Mouse (Mus musculus) limb, embryonic 10.5 days (tissue): ENCODE data around the gene Prpf8. TPM values are rescaled to one million over a fixed set of nuclear protein-coding genes. Genes with fewer than 3 reads are reported as not detected.
"Not testable (repeated sequence)": the region's sequence is repeated elsewhere in the genome, so short reads cannot be mapped to it uniquely, and the experiment has no call there.

Experiments
- DNase-seq: peaks from one replicate; pipeline ENCODE4 v3.0.0-alpha.2; 2017; ENCODE audit warnings: low spot score
- H3K27ac ChIP-seq: fragments of 300-500 bp; sonication (generic); 2 replicates; pipeline ENCODE4 v1.5.1; 2016; ENCODE audit warnings: mild to moderate bottlenecking
- H3K27me3 ChIP-seq: fragments of 300-500 bp; sonication (generic); 2 replicates; pipeline ENCODE4 v1.6.1; 2016; ENCODE audit warnings: low read depth, mild to moderate bottlenecking; ENCODE audit not compliant: poor library complexity, severe bottlenecking
- H3K36me3 ChIP-seq: fragments of 300-500 bp; sonication (generic); 2 replicates; pipeline ENCODE4 v1.6.1; 2016; ENCODE audit warnings: mild to moderate bottlenecking, moderate library complexity
- H3K4me1 ChIP-seq: fragments of 300-500 bp; sonication (generic); 2 replicates; pipeline ENCODE4 v1.6.1; 2016
- H3K4me3 ChIP-seq: fragments of 300-500 bp; sonication (generic); 2 replicates; pipeline ENCODE4 v1.5.1; 2016; ENCODE audit warnings: mild to moderate bottlenecking, moderate library complexity
- H3K9me3 ChIP-seq: fragments of 300-500 bp; sonication (generic); replicated peaks from 2 replicates; pipeline ENCODE4 v1.6.1; 2016; ENCODE audit warnings: mild to moderate bottlenecking
- WGBS: fragments of 180-500 bp; shearing (Covaris S2); methylation state at CpG from one replicate; pipeline ENCODE4 v1.1.7; 2016; 5-methylcytosine and 5-hydroxymethylcytosine counted together
- polyA plus RNA-seq: library from polyadenylated mRNA; unstranded; fragments of >200 nt; fragmentation: Nextera tagmentation; extraction: Ambion mirVana; gene quantifications from 2 replicates; pipeline ENCODE4 v1.2.1, GENCODE M21; 2016

Prpf8 gene
- polyA plus RNA-seq, 1 experiment from 2014 or later = 81.7 TPM

DNA sequence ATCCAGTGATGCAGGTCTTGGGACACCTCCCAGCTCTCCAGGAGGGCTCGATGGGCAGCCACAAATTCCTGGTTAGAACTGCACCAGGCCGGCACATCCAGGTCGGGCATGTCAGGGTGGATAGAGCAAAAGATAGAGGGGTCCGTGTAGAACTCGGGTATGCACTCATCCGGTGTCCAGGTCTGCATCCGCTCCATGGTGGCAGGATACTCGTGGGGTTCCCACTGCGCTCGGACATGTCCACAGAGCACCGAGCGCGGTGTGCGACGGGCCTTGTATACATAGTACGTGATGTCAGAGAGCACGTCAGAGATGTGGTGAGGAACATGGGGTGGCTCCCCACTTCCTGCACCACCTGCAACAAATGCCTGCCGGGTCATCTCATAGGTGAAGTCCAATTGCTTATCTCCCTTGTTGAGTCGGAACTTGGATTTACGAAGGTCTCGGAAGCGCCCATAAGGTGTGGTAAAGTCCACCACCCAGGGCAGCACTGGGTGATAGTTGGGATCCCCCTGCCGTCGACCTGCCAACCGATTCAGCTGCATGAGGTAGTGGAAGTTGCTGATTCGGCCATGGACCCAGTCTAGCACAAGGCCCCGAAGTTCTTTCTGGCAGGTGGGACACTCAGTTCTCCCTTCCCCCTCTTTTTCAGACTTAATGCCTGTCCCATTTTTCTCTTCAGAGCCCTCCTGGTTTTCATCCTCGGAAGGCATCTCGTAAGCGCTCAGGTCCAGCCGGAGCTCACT is 33.6 kb upstream of the Prpf8 start:
- Histone ChIP-seq H3K27me3 (peaks cover 8% of the 10 kb centered on the region), H3K36me3 (peaks cover 28% of the 10 kb centered on the region), H3K4me1 (peaks cover 24% of the 10 kb centered on the region), H3K9me3 (no peaks in the 10 kb centered on the region), H3K4me3 (peak overlapping the region; percentile 76; the same call in 1 of the 2 replicates), H3K27ac (no peak overlapping the region)
- DNase-seq = no peak
- 93% methylated on average over 31 of the region's 31 CpGs for WGBS

DNA sequence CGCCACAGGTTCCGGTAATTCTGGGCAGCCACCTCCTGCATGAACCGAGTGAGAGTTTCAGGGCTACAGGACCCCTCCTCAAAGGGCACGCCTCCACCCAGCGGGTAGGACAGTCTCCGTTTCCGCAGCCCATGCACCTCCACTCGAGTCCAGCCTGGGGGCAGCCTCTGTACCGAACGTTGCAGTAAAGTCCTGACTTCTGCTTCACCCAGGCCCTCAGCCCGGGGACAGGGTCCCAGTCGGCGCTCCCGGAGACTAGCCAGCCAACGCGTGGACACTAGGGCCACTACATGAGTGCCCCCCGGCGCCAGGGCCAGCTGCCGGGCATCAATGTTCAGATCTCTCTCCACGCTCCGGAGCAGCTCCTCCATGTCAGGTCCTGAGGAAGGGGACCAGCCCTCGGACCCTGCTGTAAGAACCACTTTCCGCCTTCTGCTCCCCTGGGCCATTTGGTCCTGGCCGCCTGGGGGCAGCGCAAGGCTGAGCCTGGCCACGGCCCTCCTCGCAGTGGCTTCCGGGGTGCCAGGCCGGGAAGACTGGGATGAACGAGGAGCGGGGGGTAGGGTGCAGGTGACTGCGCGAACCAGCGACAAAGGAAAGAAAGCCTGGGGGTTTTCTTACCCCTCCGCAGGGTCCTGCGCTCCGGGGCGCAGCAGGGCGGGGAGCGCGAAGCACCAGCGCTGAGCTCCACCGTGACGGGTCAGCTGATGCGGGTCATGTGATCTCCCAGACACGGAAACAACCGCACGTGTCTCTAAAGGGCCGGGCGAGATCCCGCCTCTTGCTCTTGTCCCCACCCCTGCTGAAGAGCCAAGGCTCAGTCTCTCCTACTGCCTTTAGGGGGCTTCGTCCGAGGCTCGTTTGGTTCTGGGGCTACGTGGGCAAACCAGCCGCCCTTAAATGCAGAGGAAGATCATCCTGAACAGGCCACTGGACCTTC is 32.4 kb upstream of the Prpf8 start, which contains the start of gene Wdr81:
Wdr81 (minus strand) TSS at position 727 of the 940 bp plus-strand sequence.
- H3K4me1 ChIP-seq = peaks cover 26% of the 10 kb centered on the region
- no peaks in the 10 kb centered on the region for H3K9me3 ChIP-seq
- peak within 1 kb of the TSS; percentile 80 for H3K27ac ChIP-seq
- H3K27me3 ChIP-seq = peaks cover 8% of the 10 kb centered on the region
- DNase-seq = peak; percentile 96
- peaks cover 15% of the 10 kb centered on the region for H3K36me3 ChIP-seq
- 2% methylated on average over 56 of the region's 56 CpGs for WGBS
- peak within 1 kb of the TSS; percentile 76 for H3K4me3 ChIP-seq

DNA sequence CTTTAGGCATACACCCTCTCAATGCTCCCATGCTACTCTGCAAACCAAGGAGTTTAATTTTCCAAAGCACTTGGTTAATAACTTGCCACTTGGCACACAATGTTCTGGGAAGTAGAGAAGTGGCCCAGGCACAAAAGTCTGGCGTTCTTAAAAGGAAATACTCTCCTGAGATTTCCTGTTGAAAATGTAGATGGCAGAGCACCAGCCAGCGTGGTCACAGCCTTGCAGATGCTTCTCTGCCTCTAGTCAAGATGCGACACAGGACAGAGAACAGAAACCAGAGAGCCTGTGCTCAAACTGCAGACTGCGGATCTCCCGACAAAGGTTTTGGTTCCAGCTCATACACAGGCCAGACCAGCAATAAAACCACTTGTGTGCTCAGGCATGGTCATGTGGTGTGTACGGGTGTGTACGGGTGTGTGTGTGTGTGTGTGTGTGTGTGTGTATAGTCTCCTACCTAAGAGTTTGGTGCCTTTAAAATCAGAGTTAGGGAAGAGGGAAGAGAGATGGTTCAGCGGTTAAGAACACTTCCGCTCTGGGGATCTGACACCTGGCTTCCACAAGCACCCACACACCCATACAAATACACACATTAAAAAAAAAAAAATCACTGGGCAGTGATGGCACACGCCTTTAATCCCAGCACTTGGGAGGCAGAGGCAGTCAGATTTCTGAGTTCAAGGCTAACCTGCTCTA is 31.4 kb upstream of the Prpf8 start:
- Histone ChIP-seq H3K9me3 (no peaks in the 10 kb centered on the region), H3K27ac (peak overlapping the region; percentile 80), H3K4me1 (peaks cover 35% of the 10 kb centered on the region), H3K27me3 (peaks cover 8% of the 10 kb centered on the region), H3K36me3 (peaks cover 12% of the 10 kb centered on the region; the same call in 1 of the 2 replicates), H3K4me3 (peak overlapping the region; percentile 76)
- 80% methylated on average over 10 of the region's 10 CpGs for WGBS
- DNase-seq = no peak

DNA sequence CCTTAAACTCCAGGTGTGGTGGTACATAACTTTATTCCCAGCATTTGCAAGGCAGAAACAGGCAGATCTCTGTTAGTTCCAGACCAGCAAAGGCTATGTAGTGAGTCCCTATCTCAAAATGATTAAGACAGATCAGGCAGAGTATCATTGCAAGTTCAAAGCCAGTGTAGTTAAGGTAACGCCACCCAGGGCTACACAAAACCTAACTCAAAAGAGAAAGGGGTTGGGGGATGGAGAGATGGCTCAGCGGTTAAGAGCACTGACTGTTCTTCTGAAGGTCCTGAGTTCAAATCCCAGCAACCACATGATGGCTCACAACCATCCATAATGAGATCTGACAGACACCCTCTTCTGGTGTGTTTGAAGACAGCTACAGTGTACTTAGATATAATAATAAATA is 30.6 kb upstream of the Prpf8 start:
- H3K9me3 ChIP-seq, H3K27me3 ChIP-seq, H3K36me3 ChIP-seq, H3K27ac ChIP-seq, H3K4me3 ChIP-seq, DNase-seq: not testable (repeated sequence)
- WGBS = 94% methylated on average over 2 of the region's 2 CpGs
- peaks cover 37% of the 10 kb centered on the region for H3K4me1 ChIP-seq

DNA sequence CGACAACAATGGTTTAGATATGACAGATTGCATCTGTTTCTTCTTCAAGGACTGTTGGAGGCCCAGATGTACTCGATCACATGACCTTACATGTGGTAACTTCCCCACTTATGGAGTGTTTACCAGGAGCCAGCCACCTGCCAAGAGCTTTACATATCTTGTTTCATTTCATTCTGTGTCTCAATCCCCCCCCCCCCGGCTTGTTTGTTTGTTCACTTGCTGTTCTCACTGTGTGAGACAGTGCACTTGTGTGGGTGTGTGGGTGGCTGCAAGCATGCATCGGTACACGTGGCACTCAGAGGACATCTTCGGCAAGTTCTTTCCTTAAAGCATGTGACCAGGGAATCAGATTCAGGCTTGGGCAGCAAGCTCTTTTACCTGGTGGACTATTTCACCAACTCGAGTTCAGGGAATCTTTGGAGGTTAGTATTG is 30.2 kb upstream of the Prpf8 start:
- Histone ChIP-seq H3K27me3 (peaks cover 8% of the 10 kb centered on the region), H3K9me3 (no peaks in the 10 kb centered on the region), H3K27ac (no peak overlapping the region), H3K4me1 (peaks cover 35% of the 10 kb centered on the region), H3K4me3 (no peak overlapping the region), H3K36me3 (peaks cover 6% of the 10 kb centered on the region; the same call in 1 of the 2 replicates)
- DNase-seq = no peak
- WGBS = 89% methylated on average over 7 of the region's 7 CpGs

DNA sequence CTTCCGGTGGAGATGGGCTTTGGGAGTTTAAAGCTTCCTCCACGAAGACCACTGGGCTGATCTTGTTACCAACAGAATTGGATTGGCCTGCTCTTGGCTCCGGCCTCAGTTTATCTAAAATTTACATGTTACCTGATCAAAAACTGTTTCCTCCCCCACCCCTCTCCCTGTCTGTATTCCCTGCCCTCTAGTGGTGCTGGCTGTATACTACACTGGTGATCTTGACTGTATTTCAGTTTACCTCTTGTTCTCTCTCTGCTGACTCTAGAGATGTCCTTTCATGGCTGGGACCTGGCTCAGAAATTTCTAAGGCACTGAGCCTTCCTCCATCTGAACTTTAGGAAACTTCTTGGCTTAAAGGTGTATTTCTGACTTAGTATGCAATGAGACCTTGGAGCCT is 28.4 kb upstream of the Prpf8 start:
- H3K9me3 ChIP-seq = no peaks in the 10 kb centered on the region
- peaks cover 52% of the 10 kb centered on the region for H3K4me1 ChIP-seq
- DNase-seq = no peak
- no peak overlapping the region for H3K4me3 ChIP-seq
- H3K27me3 ChIP-seq = peaks cover 7% of the 10 kb centered on the region
- 21% methylated on average over 3 of the region's 3 CpGs for WGBS
- no peaks in the 10 kb centered on the region for H3K36me3 ChIP-seq
- H3K27ac ChIP-seq = no peak overlapping the region

DNA sequence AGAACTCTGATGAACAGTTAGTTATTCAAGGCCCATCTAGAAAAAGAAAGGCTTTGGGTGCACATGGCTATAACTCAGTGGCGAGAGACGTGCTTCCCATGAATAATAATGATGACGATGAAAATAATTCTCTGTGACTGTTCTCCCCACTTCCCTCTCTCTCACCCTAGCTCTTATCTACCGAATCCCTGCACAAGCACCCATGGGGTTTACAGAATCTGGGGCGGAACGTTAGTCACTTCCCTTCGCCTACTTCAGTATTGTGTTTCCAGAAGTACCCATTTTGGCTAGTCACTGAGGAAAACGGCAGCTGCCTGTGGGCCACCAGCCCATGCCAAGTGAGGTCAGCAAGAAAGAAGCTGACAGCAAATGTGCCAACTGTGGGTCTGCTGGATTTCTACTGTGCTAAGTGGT is 28.0 kb upstream of the Prpf8 start:
- Histone ChIP-seq H3K27ac (no peak overlapping the region), H3K4me3 (no peak overlapping the region), H3K27me3 (peaks cover 2% of the 10 kb centered on the region), H3K4me1 (peaks cover 53% of the 10 kb centered on the region), H3K9me3 (no peaks in the 10 kb centered on the region), H3K36me3 (no peaks in the 10 kb centered on the region)
- no peak for DNase-seq
- WGBS = 86% methylated on average over 8 of the region's 8 CpGs

DNA sequence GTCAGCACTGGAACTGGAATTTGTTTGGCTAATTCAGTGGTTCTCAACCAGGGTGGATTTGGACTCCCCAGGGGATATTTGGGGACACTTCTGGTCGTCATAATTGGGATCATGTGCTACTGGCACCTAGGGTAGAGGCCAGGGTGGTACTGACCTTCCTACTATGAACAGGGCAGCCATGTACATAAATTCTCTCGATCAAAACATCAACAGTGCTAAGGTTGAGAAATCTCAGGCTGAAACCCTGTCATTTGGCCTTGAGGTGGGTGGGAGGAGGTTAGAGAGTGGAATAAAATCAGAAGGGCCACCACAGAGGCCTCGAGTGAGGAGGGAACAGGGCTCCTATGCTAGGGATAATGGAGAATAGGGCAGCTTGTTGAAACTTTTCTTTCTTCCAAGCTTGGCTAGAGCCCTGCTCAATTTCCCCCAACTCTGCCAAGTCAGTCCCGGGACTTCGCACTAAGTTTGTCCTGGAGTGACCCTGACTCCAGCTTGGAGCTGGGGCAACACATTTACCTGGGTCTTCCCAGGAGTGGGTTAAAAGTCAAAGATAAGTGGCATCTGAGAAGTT is 27.4 kb upstream of the Prpf8 start:
- Histone ChIP-seq H3K36me3 (no peaks in the 10 kb centered on the region), H3K4me3 (peak overlapping the region; percentile 69), H3K27ac (peak overlapping the region; percentile 86), H3K9me3 (no peaks in the 10 kb centered on the region), H3K4me1 (peaks cover 50% of the 10 kb centered on the region), H3K27me3 (no peaks in the 10 kb centered on the region)
- DNase-seq = no peak
- WGBS = 82% methylated on average over 5 of the region's 5 CpGs

DNA sequence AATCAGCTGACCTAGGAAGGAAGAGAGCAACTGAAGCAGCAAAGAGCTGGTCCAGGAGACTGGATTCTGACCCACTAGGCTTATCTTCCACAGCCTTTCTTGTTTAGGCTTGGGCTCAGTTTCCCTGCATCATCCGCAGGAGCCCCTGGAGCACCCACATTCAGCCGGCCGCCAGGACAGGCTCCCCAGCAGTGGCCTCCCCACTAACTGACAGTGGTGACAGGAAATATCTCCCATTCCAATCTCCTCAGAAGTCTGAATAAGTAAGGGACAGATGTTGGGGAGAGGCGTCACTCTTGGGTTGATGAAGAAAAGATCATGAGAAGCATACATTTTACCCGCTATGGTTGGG is 26.9 kb upstream of the Prpf8 start:
- no peaks in the 10 kb centered on the region for H3K36me3 ChIP-seq
- no peaks in the 10 kb centered on the region for H3K27me3 ChIP-seq
- H3K4me3 ChIP-seq = peak overlapping the region; percentile 69
- peaks cover 45% of the 10 kb centered on the region for H3K4me1 ChIP-seq
- 41% methylated on average over 5 of the region's 5 CpGs for WGBS
- H3K9me3 ChIP-seq = no peaks in the 10 kb centered on the region
- H3K27ac ChIP-seq = peak overlapping the region; percentile 86
- DNase-seq = no peak

DNA sequence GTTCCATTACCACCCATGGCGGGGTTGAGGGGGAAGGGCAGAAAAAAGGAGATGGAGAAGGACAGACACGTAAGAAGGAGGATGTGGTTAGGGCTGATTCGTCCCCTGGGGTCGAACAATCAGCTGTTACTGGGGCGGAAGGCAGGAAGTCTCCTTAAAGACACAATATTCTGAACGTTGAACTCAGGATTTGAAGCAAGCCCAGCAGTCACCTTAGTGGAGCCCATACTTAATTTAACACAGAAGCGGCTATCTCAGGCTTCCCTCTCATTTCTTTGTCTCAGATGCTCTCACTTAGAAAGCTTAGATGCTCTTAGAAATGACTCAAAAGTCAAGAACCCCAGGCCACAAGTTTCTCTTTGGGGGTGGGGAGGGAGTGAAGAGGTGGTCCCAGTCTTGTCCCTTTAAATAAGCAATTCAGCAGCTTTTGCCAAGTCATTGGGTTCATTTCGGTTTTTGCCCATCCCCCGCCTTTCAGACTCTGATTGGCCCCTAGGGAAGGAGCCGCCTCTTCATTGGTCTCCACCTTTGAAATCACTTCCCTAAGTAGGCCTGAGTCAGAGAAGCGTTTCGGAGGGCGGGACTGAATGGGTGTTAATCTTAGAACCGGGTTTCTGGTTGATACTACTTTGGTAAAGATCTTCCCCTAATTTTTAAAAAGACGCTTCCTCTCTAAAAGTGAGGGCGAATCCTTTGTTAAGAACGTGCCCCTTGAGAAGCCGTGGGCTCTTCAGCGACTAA is 26.3 kb upstream of the Prpf8 start:
- peaks cover 39% of the 10 kb centered on the region for H3K4me1 ChIP-seq
- DNase-seq = peak; percentile 80
- no peaks in the 10 kb centered on the region for H3K9me3 ChIP-seq
- peak overlapping the region; percentile 69 for H3K4me3 ChIP-seq
- no peaks in the 10 kb centered on the region for H3K27me3 ChIP-seq
- WGBS = 3% methylated on average over 19 of the region's 19 CpGs
- H3K36me3 ChIP-seq = peaks cover 5% of the 10 kb centered on the region; the same call in 1 of the 2 replicates
- peak overlapping the region; percentile 86 for H3K27ac ChIP-seq

DNA sequence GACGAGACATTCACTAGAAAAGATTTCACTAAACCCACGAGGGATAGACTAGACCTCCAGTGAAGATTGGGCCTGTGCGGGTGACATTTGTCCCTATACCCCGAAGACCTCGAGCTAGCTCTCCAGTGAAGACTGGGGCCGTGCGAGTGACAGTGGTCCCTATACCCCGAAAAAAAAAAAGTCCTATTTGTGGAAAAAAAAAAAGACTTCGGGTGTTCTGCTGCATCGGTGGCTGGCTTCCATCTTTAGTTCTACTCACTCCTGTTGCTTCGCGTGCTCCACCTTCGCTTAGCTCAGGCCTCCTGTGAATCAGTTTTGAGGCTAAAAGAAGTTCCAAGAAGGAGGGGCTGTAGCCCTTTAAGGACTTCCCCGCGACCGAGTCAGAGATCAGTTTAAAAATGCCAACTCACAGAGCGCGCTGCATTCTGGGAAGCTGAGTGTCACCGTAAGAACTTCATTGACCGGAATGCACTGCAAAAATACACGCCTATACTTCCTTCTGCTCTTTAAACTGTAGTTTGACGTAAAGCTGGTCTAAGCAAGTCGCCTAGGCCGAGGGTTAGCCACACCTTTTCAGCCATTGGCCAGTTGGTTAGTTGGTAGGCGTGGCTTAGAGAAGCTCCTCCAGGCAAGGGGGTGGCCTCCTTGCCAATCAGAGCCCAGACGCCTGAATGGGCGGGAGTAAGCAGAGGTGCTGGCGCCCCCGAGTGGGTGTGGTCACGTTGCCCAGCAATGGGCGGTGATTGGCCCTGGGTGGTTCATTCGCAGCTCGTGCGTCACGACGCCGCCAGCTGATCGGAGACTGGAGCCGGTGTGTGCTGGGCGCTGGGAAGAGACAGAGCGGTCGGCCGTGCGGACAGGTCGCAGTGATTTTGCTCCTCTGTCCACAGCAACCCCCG is 25.5 kb upstream of the Prpf8 start, which contains the start of gene Tlcd2:
Tlcd2 (plus strand) TSS at position 872 of the 899 bp plus-strand sequence.
- Histone ChIP-seq H3K9me3 (no peaks in the 10 kb centered on the region), H3K4me1 (peaks cover 38% of the 10 kb centered on the region), H3K27me3 (no peaks in the 10 kb centered on the region), H3K36me3 (peaks cover 10% of the 10 kb centered on the region; the same call in 1 of the 2 replicates), H3K27ac (peak within 1 kb of the TSS; percentile 86), H3K4me3 (peak within 1 kb of the TSS; percentile 69)
- WGBS = under 1% methylated on average over 46 of the region's 46 CpGs
- DNase-seq = peak; percentile 99
